Mouse (Mus musculus) liver, embryonic 14.5 days (tissue): Measurements from ENCODE around the gene Radil.

ENCODE experiments used
- CTCF ChIP-seq: IDR thresholded peaks from 2 replicates; pipeline ENCODE4 v1.5.1; 2016; ENCODE audit warnings: antibody characterized with exemption, low read depth, control low read depth
- EP300 ChIP-seq: IDR thresholded peaks from 2 replicates; pipeline ENCODE4 v1.6.1; 2016; ENCODE audit warnings: antibody characterized with exemption, low read depth

- TF ChIP-seq CTCF: no peak
- TF ChIP-seq EP300: no peak
Observed at GRCm38 (mm10) chr5:142545014-142545795, 5.7 kb downstream of the Radil start.
